Mouse (Mus musculus) liver, embryonic 15.5 days (tissue): Measurements from ENCODE around the gene Slc6a2. TPM values are rescaled to one million over a fixed set of nuclear protein-coding genes. Genes with fewer than 3 reads are reported as not detected.

ENCODE experiments used
- ATAC-seq: fragments of 200-750 bp; cut with Nextera tagmentation; 2 replicates; pipeline ENCODE4 v1.8.0; 2017; ENCODE audit warnings: moderate number of reproducible peaks, mild to moderate bottlenecking, moderate library complexity; ENCODE audit not compliant: insufficient read depth
- H3K27ac ChIP-seq: fragments of 300-500 bp; sonication (generic); replicated peaks from 2 replicates; pipeline ENCODE4 v1.5.1; 2015; ENCODE audit warnings: mild to moderate bottlenecking, inconsistent platforms
- H3K27me3 ChIP-seq: fragments of 300-500 bp; sonication (generic); 2 replicates; pipeline ENCODE4 v1.6.1; 2015; ENCODE audit warnings: mild to moderate bottlenecking, inconsistent platforms
- H3K36me3 ChIP-seq: fragments of 300-500 bp; sonication (generic); replicated peaks from 2 replicates; pipeline ENCODE4 v1.6.1; 2015; ENCODE audit warnings: moderate library complexity, mild to moderate bottlenecking, inconsistent platforms
- H3K4me1 ChIP-seq: fragments of 300-500 bp; sonication (generic); replicated peaks from 2 replicates; pipeline ENCODE4 v1.6.1; 2015; ENCODE audit warnings: inconsistent platforms
- H3K4me2 ChIP-seq: fragments of 300-500 bp; sonication (generic); 2 replicates; pipeline ENCODE4 v1.6.1; 2015; ENCODE audit warnings: moderate library complexity, mild to moderate bottlenecking, inconsistent platforms
- H3K4me3 ChIP-seq: fragments of 300-500 bp; sonication (generic); replicated peaks from 2 replicates; pipeline ENCODE4 v1.5.1; 2015; ENCODE audit warnings: mild to moderate bottlenecking, inconsistent platforms
- H3K9ac ChIP-seq: fragments of 300-500 bp; sonication (generic); 2 replicates; pipeline ENCODE4 v1.6.1; 2015; ENCODE audit warnings: moderate library complexity, mild to moderate bottlenecking, inconsistent platforms
- H3K9me3 ChIP-seq: fragments of 300-500 bp; sonication (generic); replicated peaks from 2 replicates; pipeline ENCODE4 v1.6.1; 2016; ENCODE audit warnings: inconsistent platforms
- WGBS: fragments of 180-500 bp; shearing (Covaris S2); methylation state at CpG from one replicate; pipeline ENCODE4 v1.1.7; 2015; ENCODE audit warnings: mixed read lengths; ENCODE audit not compliant: insufficient replicate concordance; 5-methylcytosine and 5-hydroxymethylcytosine counted together
- polyA plus RNA-seq: library from polyadenylated mRNA; unstranded; fragments of >200 nt; fragmentation: Nextera tagmentation; extraction: Ambion mirVana; gene quantifications from 2 replicates; pipeline ENCODE4 v1.2.1, GENCODE M21; 2015

Slc6a2 gene
- polyA plus RNA-seq, 1 experiment from 2014 or later = 0.02 TPM

- H3K9me3 ChIP-seq = no peaks in the 10 kb centered on the region
- H3K27me3 ChIP-seq = peaks cover 43% of the 10 kb centered on the region
- H3K9ac ChIP-seq = no peak overlapping the region
- ATAC-seq = no peak
- no peak overlapping the region for H3K4me3 ChIP-seq
- H3K27ac ChIP-seq = no peak overlapping the region
- H3K4me2 ChIP-seq = no peak overlapping the region
- H3K36me3 ChIP-seq = no peaks in the 10 kb centered on the region
- H3K4me1 ChIP-seq = no peaks in the 10 kb centered on the region
- 46% methylated on average over 2 of the region's 2 CpGs for WGBS
These were observed 4.7 kb downstream of the Slc6a2 start for GRCm38 (mm10) chr8:92964556-92964955.

DNA sequence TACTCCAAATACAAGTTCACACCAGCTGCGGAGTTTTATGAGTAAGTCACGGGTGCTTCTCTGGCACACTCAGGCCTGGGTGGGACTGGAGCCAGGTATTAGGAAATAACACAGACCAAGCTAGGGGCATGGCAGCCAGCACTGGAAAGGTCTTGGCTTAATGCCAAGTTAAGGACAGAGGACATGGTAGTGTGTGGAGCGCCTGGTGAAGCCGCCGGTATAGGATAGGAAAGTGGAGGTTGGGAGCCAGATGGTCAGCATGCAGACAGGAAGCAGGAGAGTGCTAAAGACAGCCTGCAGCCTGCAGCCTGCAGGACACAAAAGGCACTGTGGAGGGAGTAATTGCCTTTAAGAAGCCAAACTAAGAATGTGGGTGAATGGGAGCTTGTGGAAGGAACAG is 13.1 kb downstream of the Slc6a2 start:
- Histone ChIP-seq H3K4me3 (no peak overlapping the region), H3K9ac (no peak overlapping the region), H3K4me2 (no peak overlapping the region), H3K36me3 (no peaks in the 10 kb centered on the region), H3K27me3 (no peaks in the 10 kb centered on the region), H3K27ac (no peak overlapping the region), H3K4me1 (no peaks in the 10 kb centered on the region), H3K9me3 (no peaks in the 10 kb centered on the region)
- WGBS = 64% methylated on average over 5 of the region's 5 CpGs
- no peak for ATAC-seq

DNA sequence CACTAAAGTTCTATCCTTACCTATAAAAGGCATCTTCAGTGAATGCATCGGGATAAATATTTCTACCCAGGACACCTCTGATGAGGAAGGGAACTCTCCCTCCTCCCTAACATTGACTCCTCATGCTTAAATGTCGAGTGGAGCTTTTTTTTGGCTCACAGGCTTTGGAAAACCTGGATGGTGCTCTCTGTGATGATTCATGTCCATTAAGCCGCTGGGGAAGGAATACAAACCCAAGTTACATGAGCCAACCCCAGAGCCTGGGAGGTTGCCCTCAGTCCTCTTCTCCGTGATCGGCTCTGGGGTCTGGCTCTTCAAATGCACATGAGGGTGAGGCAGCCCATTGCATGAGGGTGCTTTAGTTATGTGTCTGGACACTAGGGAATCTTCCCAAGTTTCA is 16.8 kb downstream of the Slc6a2 start:
- Histone ChIP-seq H3K4me1 (no peaks in the 10 kb centered on the region), H3K4me3 (no peak overlapping the region), H3K36me3 (no peaks in the 10 kb centered on the region), H3K27ac (no peak overlapping the region), H3K27me3 (no peaks in the 10 kb centered on the region), H3K4me2 (no peak overlapping the region), H3K9ac (no peak overlapping the region), H3K9me3 (no peaks in the 10 kb centered on the region)
- WGBS = 57% methylated on average over 5 of the region's 5 CpGs
- ATAC-seq = no peak

- ATAC-seq = no peak
- no peak overlapping the region for H3K9ac ChIP-seq
These were observed 22.6 kb downstream of the Slc6a2 start for GRCm38 (mm10) chr8:92982491-92982890.

DNA sequence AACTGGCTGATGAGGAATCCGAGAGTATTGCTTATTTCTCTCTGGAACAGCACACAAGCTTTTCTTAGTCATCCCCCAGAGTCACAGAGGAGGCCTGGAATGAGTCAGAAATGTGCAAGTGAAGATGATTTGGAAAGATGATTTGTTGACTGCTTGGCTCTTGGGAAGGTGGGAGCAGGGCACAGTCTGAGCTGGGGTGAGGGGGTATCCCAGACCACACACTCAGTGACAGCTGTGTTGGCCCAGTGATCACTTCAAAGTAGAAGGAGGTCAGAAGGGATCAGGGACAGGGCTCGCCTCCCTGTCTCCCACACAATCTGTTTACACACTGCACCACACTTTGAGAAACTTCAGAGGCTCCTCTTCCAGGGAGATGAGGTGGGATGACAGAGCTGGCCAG is 24.5 kb downstream of the Slc6a2 start:
- no peak for ATAC-seq
- Histone ChIP-seq H3K4me3 (no peak overlapping the region), H3K4me1 (no peaks in the 10 kb centered on the region), H3K27ac (no peak overlapping the region), H3K9me3 (no peaks in the 10 kb centered on the region), H3K4me2 (no peak overlapping the region), H3K9ac (no peak overlapping the region), H3K27me3 (no peaks in the 10 kb centered on the region), H3K36me3 (no peaks in the 10 kb centered on the region)
- 34% methylated on average over 2 of the region's 2 CpGs for WGBS

More at GRCm38 (mm10) chr8:92982491-92982890, 22.6 kb downstream of the Slc6a2 start:
- Histone ChIP-seq H3K4me2 (no peak overlapping the region), H3K27me3 (no peaks in the 10 kb centered on the region), H3K36me3 (no peaks in the 10 kb centered on the region), H3K9me3 (no peaks in the 10 kb centered on the region), H3K4me3 (no peak overlapping the region), H3K4me1 (no peaks in the 10 kb centered on the region), H3K27ac (no peak overlapping the region)
- 49% methylated on average over 3 of the region's 3 CpGs for WGBS

DNA sequence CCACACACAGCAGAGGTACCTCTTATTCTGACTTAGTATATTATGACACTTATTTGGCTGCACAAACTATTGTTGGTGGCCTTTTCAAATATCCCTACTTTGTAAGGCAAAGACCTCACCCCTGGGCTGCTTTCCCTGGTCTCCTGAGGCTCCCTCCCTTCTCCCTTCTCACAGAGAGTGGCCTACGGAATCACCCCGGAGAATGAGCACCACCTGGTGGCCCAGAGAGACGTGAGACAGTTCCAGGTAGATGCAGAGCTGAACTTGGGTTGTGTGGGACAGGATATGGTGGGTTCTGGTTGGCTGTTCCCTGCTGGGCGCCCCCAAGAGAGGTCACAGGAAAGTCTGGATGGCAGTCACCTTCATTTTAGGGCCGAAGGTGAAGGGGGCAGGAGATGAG is 37.0 kb downstream of the Slc6a2 start:
- Histone ChIP-seq H3K27ac (no peak overlapping the region), H3K9ac (no peak overlapping the region), H3K4me3 (no peak overlapping the region), H3K36me3 (no peaks in the 10 kb centered on the region), H3K9me3 (no peaks in the 10 kb centered on the region), H3K27me3 (no peaks in the 10 kb centered on the region), H3K4me2 (no peak overlapping the region), H3K4me1 (no peaks in the 10 kb centered on the region)
- ATAC-seq = no peak
- WGBS = 28% methylated on average over 5 of the region's 5 CpGs

GRCm38 (mm10) chr8:92998600-92998999 is 38.7 kb downstream of the Slc6a2 start:
- Histone ChIP-seq H3K36me3 (no peaks in the 10 kb centered on the region), H3K9ac (no peak overlapping the region), H3K9me3 (no peaks in the 10 kb centered on the region), H3K4me3 (no peak overlapping the region), H3K4me2 (no peak overlapping the region), H3K4me1 (no peaks in the 10 kb centered on the region), H3K27ac (no peak overlapping the region), H3K27me3 (no peaks in the 10 kb centered on the region)
- 24% methylated on average over 2 of the region's 2 CpGs for WGBS
- ATAC-seq = no peak

- no peak for ATAC-seq
- no peaks in the 10 kb centered on the region for H3K27me3 ChIP-seq
- no peak overlapping the region for H3K4me2 ChIP-seq
- no peak overlapping the region for H3K27ac ChIP-seq
- no peak overlapping the region for H3K4me3 ChIP-seq
- no peaks in the 10 kb centered on the region for H3K4me1 ChIP-seq
- 12% methylated on average over 5 of the region's 5 CpGs for WGBS
- no peaks in the 10 kb centered on the region for H3K9me3 ChIP-seq
- H3K36me3 ChIP-seq = no peaks in the 10 kb centered on the region
- H3K9ac ChIP-seq = no peak overlapping the region
These were observed 50.4 kb downstream of the Slc6a2 start for GRCm38 (mm10) chr8:93010286-93010685.

GRCm38 (mm10) chr8:93011439-93011838 is 51.6 kb downstream of the Slc6a2 start:
- H3K4me1 ChIP-seq = no peaks in the 10 kb centered on the region
- no peak for ATAC-seq

GRCm38 (mm10) chr8:93012226-93012625 is 52.3 kb downstream of the Slc6a2 start:
- H3K4me1 ChIP-seq = no peaks in the 10 kb centered on the region
- H3K9ac ChIP-seq = no peak overlapping the region
- H3K9me3 ChIP-seq = no peaks in the 10 kb centered on the region
- 55% methylated on average over 6 of the region's 6 CpGs for WGBS
- no peak for ATAC-seq
- no peak overlapping the region for H3K4me2 ChIP-seq
- H3K4me3 ChIP-seq = no peak overlapping the region
- no peaks in the 10 kb centered on the region for H3K27me3 ChIP-seq
- H3K27ac ChIP-seq = no peak overlapping the region
- H3K36me3 ChIP-seq = no peaks in the 10 kb centered on the region

More at GRCm38 (mm10) chr8:93011439-93011838, 51.6 kb downstream of the Slc6a2 start:
- WGBS = 5% methylated on average over 9 of the region's 9 CpGs
- no peaks in the 10 kb centered on the region for H3K27me3 ChIP-seq
- H3K4me2 ChIP-seq = no peak overlapping the region
- H3K36me3 ChIP-seq = no peaks in the 10 kb centered on the region
- no peak overlapping the region for H3K27ac ChIP-seq
- H3K9me3 ChIP-seq = no peaks in the 10 kb centered on the region
- H3K9ac ChIP-seq = no peak overlapping the region
- H3K4me3 ChIP-seq = no peak overlapping the region

GRCm38 (mm10) chr8:93014300-93014699 is 54.4 kb downstream of the Slc6a2 start:
- 15% methylated on average over 4 of the region's 4 CpGs for WGBS
- no peaks in the 10 kb centered on the region for H3K36me3 ChIP-seq
- no peak overlapping the region for H3K27ac ChIP-seq
- H3K4me3 ChIP-seq = no peak overlapping the region
- H3K4me2 ChIP-seq = no peak overlapping the region
- no peaks in the 10 kb centered on the region for H3K9me3 ChIP-seq
- H3K27me3 ChIP-seq = no peaks in the 10 kb centered on the region
- H3K4me1 ChIP-seq = no peaks in the 10 kb centered on the region
- no peak for ATAC-seq
- no peak overlapping the region for H3K9ac ChIP-seq

DNA sequence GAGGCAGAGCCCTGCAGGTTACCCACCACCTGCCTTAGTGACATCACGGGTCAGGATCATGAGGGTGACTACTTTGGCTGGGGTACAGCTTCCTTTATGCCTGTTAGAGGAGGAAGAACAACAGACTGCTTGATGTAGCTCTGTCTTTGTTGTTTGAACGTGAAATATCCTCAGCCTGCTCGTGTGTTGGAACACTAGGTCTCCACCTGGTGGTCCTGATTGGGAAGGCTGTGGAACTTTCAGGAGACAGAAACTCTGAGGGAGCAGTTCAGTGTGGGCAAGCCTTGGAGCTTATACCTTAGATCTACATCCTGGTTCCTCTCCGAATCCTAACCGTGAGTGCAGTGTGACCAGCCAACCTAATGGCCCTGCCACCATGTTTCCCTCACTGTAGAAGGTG is 61.9 kb downstream of the Slc6a2 start:
- 50% methylated on average over 5 of the region's 5 CpGs for WGBS
- no peak overlapping the region for H3K9ac ChIP-seq
- H3K4me3 ChIP-seq = no peak overlapping the region
- H3K9me3 ChIP-seq = no peaks in the 10 kb centered on the region
- no peaks in the 10 kb centered on the region for H3K27me3 ChIP-seq
- no peaks in the 10 kb centered on the region for H3K4me1 ChIP-seq
- ATAC-seq = no peak
- no peak overlapping the region for H3K4me2 ChIP-seq
- no peaks in the 10 kb centered on the region for H3K36me3 ChIP-seq
- H3K27ac ChIP-seq = no peak overlapping the region
